Mouse (Mus musculus) MEL (cell line): Measurements from ENCODE around the gene Pusl1. TPM values are rescaled to one million over a fixed set of nuclear protein-coding genes. Genes with fewer than 3 reads are reported as not detected.

Experiments
- DNase-seq: peaks from one replicate; pipeline ENCODE4 v3.0.0; 2011; ENCODE audit warnings: low read depth, low spot score
- H3K27ac ChIP-seq: 2 replicates; pipeline ENCODE4 v1.5.1; 2012; ENCODE audit warnings: low read depth, mild to moderate bottlenecking, control low read depth, low read length, moderate library complexity; ENCODE audit not compliant: control insufficient read depth
- H3K27me3 ChIP-seq, 2 experiments: fragments of 150-350 bp in 1 of 2; sonication (generic) in 1 of 2; 2 replicates each; pipeline ENCODE4 v1.6.1; 2012; ENCODE audit warnings: low read length in 2 of 2, mild to moderate bottlenecking in 2 of 2, improper control_type of control experiment in 1 of 2, moderate library complexity in 1 of 2; ENCODE audit not compliant: insufficient read depth in 2 of 2, control insufficient read depth in 1 of 2
- H3K36me3 ChIP-seq, 2 experiments: 2 replicates each; pipeline ENCODE4 v1.6.1; 2012 to 2014; ENCODE audit warnings: low read length in 2 of 2, improper control_type of control experiment in 1 of 2, inconsistent platforms in 1 of 2, mild to moderate bottlenecking in 1 of 2; ENCODE audit not compliant: insufficient read depth in 2 of 2, control insufficient read depth in 1 of 2
- H3K4me1 ChIP-seq, 2 experiments: fragments of 150-350 bp in 1 of 2; sonication (generic) in 1 of 2; 2 replicates each; pipeline ENCODE4 v1.6.1; 2012; ENCODE audit warnings: low read length in 2 of 2, improper control_type of control experiment in 1 of 2, mild to moderate bottlenecking in 1 of 2; ENCODE audit not compliant: insufficient read depth in 2 of 2, control insufficient read depth in 1 of 2
- H3K4me3 ChIP-seq, 2 experiments: fragments of 150-350 bp in 1 of 2; sonication (generic) in 1 of 2; 2 replicates each; pipeline ENCODE4 v1.5.1; 2012; ENCODE audit warnings: low read depth in 2 of 2, low read length in 2 of 2, mild to moderate bottlenecking in 2 of 2, moderate library complexity in 2 of 2, control low read depth in 1 of 2, improper control_type of control experiment in 1 of 2; ENCODE audit not compliant: control insufficient read depth in 1 of 2, insufficient read depth in 1 of 2
- H3K79me2 ChIP-seq: 2 replicates; pipeline ENCODE4 v1.6.1; 2012; ENCODE audit warnings: mild to moderate bottlenecking, low read length, moderate library complexity; ENCODE audit not compliant: control insufficient read depth, poor library complexity, insufficient read depth
- H3K9ac ChIP-seq: 2 replicates; pipeline ENCODE4 v1.6.1; 2012; ENCODE audit warnings: low read depth, mild to moderate bottlenecking, control low read depth, low read length, moderate library complexity; ENCODE audit not compliant: control insufficient read depth, poor library complexity, severe bottlenecking
- H3K9me3 ChIP-seq: fragments of 150-350 bp; sonication (generic); replicated peaks from 2 replicates; pipeline ENCODE4 v1.6.1; 2012; ENCODE audit warnings: mild to moderate bottlenecking, low read length, improper control_type of control experiment, moderate library complexity; ENCODE audit not compliant: insufficient read depth
- CHD2 ChIP-seq: IDR thresholded peaks from 2 replicates; pipeline ENCODE4 v1.6.1; 2011; ENCODE audit warnings: low read length, improper control_type of control experiment
- E2F4 ChIP-seq: IDR thresholded peaks from 2 replicates; pipeline ENCODE4 v1.6.1; 2011; ENCODE audit warnings: low read depth, low read length, improper control_type of control experiment, borderline replicate concordance
- ELF1 ChIP-seq: IDR thresholded peaks from 2 replicates; pipeline ENCODE4 v1.6.1; 2014; ENCODE audit warnings: low read depth, mild to moderate bottlenecking, inconsistent platforms, low read length, improper control_type of control experiment, moderate library complexity
- ETS1 ChIP-seq: IDR thresholded peaks from 2 replicates; pipeline ENCODE4 v1.6.1; 2012; ENCODE audit warnings: low read depth, mild to moderate bottlenecking, inconsistent platforms, low read length, improper control_type of control experiment, moderate library complexity
- KAT2A ChIP-seq: conservative IDR thresholded peaks from 2 replicates; pipeline ENCODE4 v1.6.1; 2012; ENCODE audit warnings: low read depth, low read length, improper control_type of control experiment, inconsistent platforms
- MEF2A ChIP-seq: IDR thresholded peaks from 2 replicates; pipeline ENCODE4 v1.6.1; 2014; ENCODE audit warnings: low read depth, mild to moderate bottlenecking, inconsistent platforms, low read length, improper control_type of control experiment; ENCODE audit not compliant: poor library complexity, insufficient replicate concordance, severe bottlenecking; ENCODE audit errors: extremely low read depth
- MXI1 ChIP-seq: IDR thresholded peaks from 2 replicates; pipeline ENCODE4 v1.6.1; 2011; ENCODE audit warnings: mild to moderate bottlenecking, low read depth, low read length, improper control_type of control experiment
- POLR2AphosphoS2 ChIP-seq: IDR thresholded peaks from 2 replicates; pipeline ENCODE4 v1.6.1; 2011; ENCODE audit warnings: low read length, improper control_type of control experiment
- RAD21 ChIP-seq: IDR thresholded peaks from 2 replicates; pipeline ENCODE4 v1.6.1; 2011; ENCODE audit warnings: mild to moderate bottlenecking, low read depth, low read length, improper control_type of control experiment
- TAL1 ChIP-seq: IDR thresholded peaks from 2 replicates; pipeline ENCODE4 v1.6.1; 2012; ENCODE audit warnings: mild to moderate bottlenecking, inconsistent platforms, low read length, moderate library complexity, mixed read lengths
- TBP ChIP-seq: IDR thresholded peaks from 2 replicates; pipeline ENCODE4 v1.8.0; 2011; ENCODE audit warnings: low read depth, low read length, improper control_type of control experiment
- UBTF ChIP-seq: IDR thresholded peaks from 2 replicates; pipeline ENCODE4 v1.6.1; 2012; ENCODE audit warnings: low read depth, mild to moderate bottlenecking, inconsistent platforms, low read length, improper control_type of control experiment, moderate library complexity, borderline replicate concordance; ENCODE audit not compliant: insufficient read depth
- USF2 ChIP-seq, 2 experiments: IDR thresholded peaks; 2 replicates each; pipeline ENCODE4 v1.6.1; 2011 to 2012; ENCODE audit warnings: improper control_type of control experiment in 2 of 2, low read length in 2 of 2, borderline replicate concordance in 1 of 2, inconsistent platforms in 1 of 2, low read depth in 1 of 2, mild to moderate bottlenecking in 1 of 2; ENCODE audit not compliant: insufficient read depth in 1 of 2
- ZNF384 ChIP-seq: IDR thresholded peaks from 2 replicates; pipeline ENCODE4 v1.6.1; 2012; ENCODE audit warnings: low read depth, mild to moderate bottlenecking, inconsistent platforms, low read length, improper control_type of control experiment
- polyA plus RNA-seq, 2 experiments: library from polyadenylated mRNA; stranded (reverse) in 1 of 2; unstranded in 1 of 2; fragments of >175 nt in 1 of 2; fragments of >200 nt in 1 of 2; gene quantifications; 2 replicates each; pipeline versions ENCODE4 v1.2.1 to v1.2.4; 2012; ENCODE audit warnings: low replicate concordance in 2 of 2, low read depth in 1 of 2; ENCODE audit not compliant: insufficient read length in 2 of 2, insufficient read depth in 1 of 2, missing spikeins in 1 of 2
- total RNA-seq: library from RNA; depleted of rRNA; stranded (reverse); fragments of 300-350 nt; gene quantifications from 2 replicates; pipeline ENCODE4 v1.2.3, GENCODE M21; 2012

Gene Pusl1
- total and polyA plus RNA-seq, 3 experiments = 65.2 to 68.4 TPM; not detected in 1

DNA sequence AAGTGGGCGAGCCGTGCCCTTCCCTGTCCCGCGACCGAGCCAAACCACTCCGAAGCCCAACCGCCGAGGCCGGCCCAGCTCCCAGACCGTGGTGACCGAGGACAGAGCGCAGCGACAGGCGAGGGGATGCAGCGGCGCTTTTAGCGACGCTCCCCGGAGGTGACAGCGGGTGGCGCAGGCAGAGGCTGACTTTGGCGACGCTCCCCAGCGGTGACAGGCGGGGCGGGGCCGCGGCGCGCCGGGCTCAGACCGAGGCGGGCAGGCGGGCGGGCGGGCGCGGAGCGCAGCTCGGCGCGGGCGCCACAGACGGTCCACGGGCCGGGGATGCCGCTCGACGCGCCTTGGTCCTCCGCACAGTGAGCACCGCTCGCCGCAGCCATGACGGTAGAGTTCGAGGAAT is 436 bp upstream of the Pusl1 start (continued):
- TF ChIP-seq CHD2 (no peak), ETS1 (no peak), TBP (no peak), ZNF384 (no peak), MXI1 (no peak), RAD21 (no peak), TAL1 (no peak), KAT2A (no peak), UBTF (peak; percentile 51; the same call in 1 of the 2 replicates), E2F4 (no peak)
- TF ChIP-seq, all 39 proteins: peak for 8

DNA sequence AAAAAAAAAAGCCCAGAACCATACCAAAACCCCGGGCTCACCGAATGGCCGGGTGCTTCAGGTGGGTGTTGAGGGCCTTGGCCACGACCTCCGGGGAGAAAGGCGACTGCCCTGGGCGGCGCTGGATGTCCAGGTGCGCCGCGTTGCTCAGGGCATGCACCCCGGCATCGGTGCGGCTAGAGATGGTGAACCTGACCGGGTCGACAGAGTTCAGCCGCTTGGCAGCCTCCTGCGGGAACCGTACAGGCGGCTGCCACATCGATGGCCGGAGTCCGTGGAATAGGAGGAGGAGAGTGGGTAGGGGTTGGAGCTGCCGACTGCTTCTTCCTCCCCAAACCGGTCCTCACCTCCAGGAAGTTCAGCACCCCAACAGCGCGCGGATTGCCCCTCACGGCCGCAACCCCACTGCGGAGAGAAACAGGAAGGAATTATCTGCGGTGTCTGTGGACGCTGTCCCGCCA is 540 bp downstream of the Pusl1 start:
- Histone ChIP-seq H3K36me3 (peaks cover 0 to 4% of the 10 kb centered on the region in 2 experiments; a peak in 2 of 4 replicates), H3K79me2 (peaks cover 48% of the 10 kb centered on the region), H3K27ac (peak overlapping the region; percentile 20; the same call in 1 of the 2 replicates), H3K4me3 (peak overlapping the region; percentile 64 to 93), H3K27me3 (no peaks in the 10 kb centered on the region), H3K9ac (peak overlapping the region; percentile 73)
- peak; percentile 68 for DNase-seq
- TF ChIP-seq MXI1 (no peak), RAD21 (no peak), USF2 (IDR thresholded peaks at IDR 0.05; ENCODE audit: borderline replicate concordance in 1 of 2, insufficient read depth in 1 of 2, low read depth in 1 of 2, low read length in 2 of 2) (no peak), ELF1 (0 out of 2 replicates have a peak, but pooled peaks have one; percentile 15), POLR2AphosphoS2 (no peak)
- TF ChIP-seq, all 39 proteins: peak for 1
- H3K4me1 ChIP-seq = peaks cover 5 to 17% of the 10 kb centered on the region in 2 experiments; a peak in 3 of 4 replicates
- no peaks in the 10 kb centered on the region for H3K9me3 ChIP-seq

DNA sequence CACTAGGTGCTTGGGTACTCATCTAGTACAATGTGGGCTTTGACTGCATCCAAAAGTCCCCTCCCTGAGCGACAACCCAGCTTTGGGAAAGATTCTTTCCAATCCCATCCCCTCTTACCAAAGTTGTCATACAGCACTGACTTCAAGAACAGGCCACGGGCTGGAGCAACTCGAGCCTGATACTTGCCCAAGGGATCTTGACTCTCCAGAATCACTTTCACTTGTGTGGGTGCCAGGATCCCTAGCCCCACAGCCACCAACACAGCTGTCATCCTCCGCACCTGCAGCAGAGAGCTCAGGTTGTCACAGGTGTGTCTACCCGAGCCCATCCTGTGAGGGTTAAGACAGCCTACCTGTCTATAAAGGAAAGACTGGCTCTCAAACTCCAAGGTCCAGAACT is 2.3 kb downstream of the Pusl1 start:
- no peak overlapping the region for H3K4me3 ChIP-seq
- TF ChIP-seq UBTF (no peak), POLR2AphosphoS2 (no peak), MEF2A (no peak), ELF1 (no peak)
- TF ChIP-seq, all 39 proteins: peak for 0
- no peak overlapping the region for H3K9ac ChIP-seq
- no peaks in the 10 kb centered on the region for H3K9me3 ChIP-seq
- no peaks in the 10 kb centered on the region for H3K27me3 ChIP-seq
- H3K36me3 ChIP-seq = peaks cover 1 to 4% of the 10 kb centered on the region in 2 experiments; a peak in 3 of 4 replicates
- H3K79me2 ChIP-seq = peaks cover 36% of the 10 kb centered on the region
- H3K27ac ChIP-seq = no peak overlapping the region
- H3K4me1 ChIP-seq = peaks cover 2 to 10% of the 10 kb centered on the region in 2 experiments; a peak in 3 of 4 replicates
- DNase-seq = no peak
